Mouse (Mus musculus) CD8-positive naive resting alpha-beta T cell, adult 2 months (primary cell): ENCODE measurements around the gene Dnajb4.

Experiments
- DNase-seq, 2 experiments: peaks; one replicate each; pipeline ENCODE4 v3.0.0; 2022; ENCODE audit warnings: low read depth in 2 of 2, low spot score in 2 of 2

Gene Dnajb4

GRCm38 (mm10) chr3:152209967-152210634, at the start of gene Dnajb4, which contains the start of gene Fubp1:
Gene Dnajb4, minus strand, starts transcription at chr3:152210302.
Gene Fubp1, plus strand, starts transcription at chr3:152210422.
- DNase-seq: peak; percentile 100

- DNase-seq: peak; percentile 40 to 45
Observed at GRCm38 (mm10) chr3:152259409-152259808, 49.3 kb upstream of the Dnajb4 start.

GRCm38 (mm10) chr3:152257528-152257927, 47.4 kb upstream of the Dnajb4 start:
- no peak for DNase-seq

- DNase-seq: no peak
Observed at GRCm38 (mm10) chr3:152250487-152250886, 40.4 kb upstream of the Dnajb4 start.

DNA sequence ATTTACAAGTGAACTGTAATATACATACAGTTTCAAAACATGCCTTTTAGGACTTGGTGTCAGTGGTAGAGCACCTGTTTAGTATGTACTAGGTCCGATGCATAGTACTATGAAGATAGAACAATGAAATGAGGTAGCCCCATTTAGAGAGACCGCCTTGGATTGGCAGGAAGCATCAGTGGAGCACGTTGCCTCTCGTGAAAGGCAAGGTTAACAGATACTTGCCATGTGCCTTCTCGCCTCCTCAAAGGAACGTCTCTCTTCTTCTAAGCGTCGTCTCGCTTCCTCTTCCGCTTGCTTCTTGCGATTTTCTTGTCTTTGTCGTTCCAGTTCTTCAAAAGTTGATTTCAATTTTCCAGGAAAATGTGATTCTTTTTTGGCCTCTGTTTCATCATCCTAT, 37.6 kb upstream of the Dnajb4 start:
- DNase-seq: no peak

DNA sequence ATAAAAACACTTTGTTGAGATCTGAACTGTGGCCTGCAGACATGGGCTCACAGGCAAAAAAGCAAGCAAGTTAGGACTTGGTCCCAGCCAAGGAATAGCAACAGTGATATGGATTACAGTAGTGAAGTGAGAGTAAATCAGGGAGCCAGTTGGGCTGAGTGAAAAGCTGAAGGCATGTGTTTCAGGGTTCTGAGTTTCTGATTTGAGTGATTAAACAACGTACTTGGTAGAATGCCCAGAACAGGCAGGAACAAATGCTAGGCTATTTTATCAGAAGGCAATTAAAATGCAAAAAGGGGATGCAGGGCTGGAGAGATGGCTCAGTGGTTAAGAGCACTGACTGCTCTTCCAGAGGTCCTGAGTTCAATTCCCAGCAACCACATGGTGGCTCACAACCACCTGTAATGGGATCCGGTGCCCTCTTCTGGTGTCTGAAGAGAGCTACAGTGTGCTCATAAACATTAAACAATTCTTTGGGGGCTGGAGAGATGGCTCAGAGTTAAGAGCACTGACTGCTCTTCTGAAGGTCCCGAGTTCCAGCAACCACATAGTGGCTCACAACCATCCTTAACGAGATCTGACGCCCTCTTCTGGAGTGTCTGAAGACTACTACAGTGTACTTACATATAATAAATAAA, 35.3 kb upstream of the Dnajb4 start:
- no peak for DNase-seq

DNA sequence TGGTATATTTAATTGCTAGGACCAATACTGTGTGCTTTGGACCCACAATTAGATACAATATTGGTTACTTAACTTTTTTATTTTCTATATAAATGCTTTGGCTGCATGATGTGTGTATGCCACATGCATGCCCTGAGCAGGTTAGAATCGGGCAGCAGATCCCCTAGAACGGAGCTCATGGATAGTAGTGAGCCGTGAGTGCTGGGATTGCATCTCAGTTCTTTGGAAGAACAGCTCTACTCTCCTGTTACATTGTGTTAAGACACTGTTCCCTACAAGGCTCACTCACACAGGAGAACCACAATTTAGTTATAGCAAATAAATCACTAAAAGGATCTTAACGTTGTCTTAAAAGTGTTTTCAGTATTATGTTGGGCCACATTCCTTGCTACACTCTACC, 33.2 kb upstream of the Dnajb4 start:
- DNase-seq: no peak

DNA sequence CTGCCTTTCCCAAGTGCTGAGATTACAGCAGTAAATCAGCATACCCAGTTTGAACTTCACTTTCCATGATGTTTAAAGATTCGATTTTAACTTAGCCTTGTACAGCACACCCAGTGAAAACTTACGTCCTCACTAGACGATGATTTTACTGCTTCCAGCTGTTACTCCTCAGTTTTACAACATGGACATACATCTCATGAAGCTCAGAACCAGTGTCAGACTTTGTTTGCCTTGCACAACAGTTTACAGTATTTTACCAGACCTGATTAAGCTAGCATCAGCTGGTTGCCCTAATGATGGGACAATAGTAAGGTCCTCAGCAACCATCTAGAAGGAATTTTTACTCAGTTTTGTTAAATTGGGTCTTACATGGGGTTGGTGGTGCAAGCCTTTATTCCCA, 31.0 kb upstream of the Dnajb4 start:
- DNase-seq: no peak

DNA sequence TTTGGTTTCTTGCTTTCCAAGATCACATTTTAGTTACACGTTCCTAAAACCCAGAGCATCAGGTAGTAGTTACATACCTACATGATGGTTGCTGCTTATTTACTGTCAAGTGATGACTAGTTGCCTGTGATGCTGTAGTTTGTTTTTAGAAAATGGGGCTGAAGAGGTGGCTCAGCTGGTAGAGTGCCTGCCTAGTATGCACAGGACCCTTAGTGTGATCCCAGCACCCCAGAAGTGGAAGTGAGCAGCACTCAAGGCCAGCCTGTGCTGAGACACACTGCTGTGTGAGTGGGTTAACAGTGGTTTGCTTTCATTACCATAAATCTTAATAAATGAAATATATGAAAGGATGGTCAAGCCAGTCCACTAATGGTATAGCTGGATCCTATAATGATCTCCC, 29.5 kb upstream of the Dnajb4 start:
- DNase-seq: no peak

GRCm38 (mm10) chr3:152238836-152239235, 28.7 kb upstream of the Dnajb4 start:
- no peak for DNase-seq

GRCm38 (mm10) chr3:152235805-152236204, 25.7 kb upstream of the Dnajb4 start:
- DNase-seq: no peak

- no peak for DNase-seq
Observed at GRCm38 (mm10) chr3:152235238-152235637, 25.1 kb upstream of the Dnajb4 start.

GRCm38 (mm10) chr3:152231333-152232100, 21.4 kb upstream of the Dnajb4 start:
- no peak for DNase-seq

- DNase-seq: no peak
Observed at GRCm38 (mm10) chr3:152229271-152229670, 19.2 kb upstream of the Dnajb4 start.

DNA sequence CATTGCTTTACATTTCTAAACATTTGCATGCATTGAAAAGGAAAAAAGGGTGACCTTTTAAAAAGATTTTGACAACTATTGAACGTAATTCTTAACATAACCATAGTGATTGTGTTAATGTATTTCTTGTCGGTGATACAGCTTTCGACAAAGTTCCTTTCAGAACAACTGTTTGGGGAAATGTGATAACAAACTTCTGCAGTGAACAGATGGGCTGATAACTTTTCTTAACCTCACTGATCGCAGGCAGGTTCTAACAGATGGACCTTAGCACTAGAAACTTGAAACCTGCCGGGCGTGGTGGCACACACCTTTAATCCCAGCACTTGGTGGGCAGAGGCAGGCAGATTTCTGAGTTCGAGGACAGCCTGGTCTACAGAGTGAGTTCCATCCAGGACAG, 18.7 kb upstream of the Dnajb4 start:
- no peak for DNase-seq

DNA sequence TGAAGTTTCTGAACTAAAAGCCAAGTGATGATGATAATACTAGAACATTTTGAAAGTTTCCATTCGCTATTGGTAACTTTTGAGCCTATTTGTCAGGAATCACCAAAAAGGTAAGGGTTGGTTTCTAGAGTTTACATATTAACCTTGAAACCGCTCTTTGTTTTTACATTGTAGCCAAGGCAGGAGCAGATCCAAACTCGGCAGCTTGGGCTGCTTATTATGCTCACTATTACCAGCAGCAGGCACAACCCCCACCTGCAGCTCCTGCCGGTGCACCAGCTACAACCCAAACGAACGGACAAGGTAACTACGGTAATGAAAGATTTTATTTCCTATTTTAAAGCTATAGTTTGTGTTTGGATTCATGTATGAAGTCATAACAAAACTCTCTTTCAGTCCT, 15.8 kb upstream of the Dnajb4 start:
- DNase-seq: no peak

GRCm38 (mm10) chr3:152224918-152225317, 14.8 kb upstream of the Dnajb4 start:
- DNase-seq: no peak

GRCm38 (mm10) chr3:152213416-152213815, 3.3 kb upstream of the Dnajb4 start:
- no peak for DNase-seq

DNA sequence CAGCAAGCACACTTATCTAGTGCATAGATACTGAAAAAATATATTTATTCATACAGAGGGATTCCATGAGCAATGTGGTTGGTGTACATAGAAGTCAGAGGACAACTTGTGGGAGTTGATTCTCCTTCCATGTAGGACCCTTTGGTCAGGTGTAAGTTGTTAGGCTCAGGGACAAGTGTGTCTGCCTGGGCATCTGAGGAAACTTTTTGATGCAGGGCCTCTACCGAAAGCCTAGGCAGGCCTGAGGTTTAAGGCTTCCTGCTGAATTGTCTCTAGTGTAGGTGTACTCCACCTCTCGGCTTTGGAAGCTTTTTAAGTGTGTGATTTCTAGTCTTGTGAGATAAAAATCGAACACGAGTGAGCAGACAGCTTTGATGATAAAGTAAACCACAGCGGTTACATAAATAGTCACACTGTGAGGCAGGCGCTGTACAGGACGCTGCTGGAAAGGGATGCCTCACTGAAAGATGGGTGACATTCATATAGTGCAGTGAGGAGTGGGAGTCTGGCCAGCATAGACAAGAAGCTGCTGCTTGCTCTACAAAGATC, 1.7 kb upstream of the Dnajb4 start:
- peak; percentile 41 to 53 for DNase-seq

- peak; percentile 59 to 60 for DNase-seq
Observed at GRCm38 (mm10) chr3:152210728-152211391, 758 bp upstream of the Dnajb4 start.
